Comparison of ENCODE assay signal across 9 mouse cellular contexts in genomic region chr10:62104835-62105576, GRCm38 (mm10). TPM values are rescaled to one million over a fixed set of nuclear protein-coding genes. Genes with fewer than 3 reads are reported as not detected.
DNase-seq lines count a peak whose midpoint lies in the region; ATAC-seq and TF ChIP-seq lines count a peak whose summit lies in the region.
"Had no signal": no experiment of that assay in that cellular context is flagged by ENCODE, and none has a peak within 500 bp of the region (broad histone marks: within the 10 kb centered on the region; RNA-seq: fewer than 3 reads in every experiment).

No protein-coding gene starts in this region.

- H3K9me3 ChIP-seq in neural tube, embryonic 15.5 days (replicated peaks), result no peaks in the 10 kb centered on the region
- H3K9me3 ChIP-seq in liver, postnatal 0 days (ENCODE audit: low read length), result no peaks in the 10 kb centered on the region

- H3K4me2 ChIP-seq in neural tube, embryonic 15.5 days, result no peak overlapping the region
- no peak overlapping the region for H3K4me2 ChIP-seq in liver, postnatal 0 days (ENCODE audit: low read depth, low read length)

- peak; percentile 80 for TF ChIP-seq CTCF in liver, postnatal 0 days (IDR thresholded peaks at IDR 0.05; ENCODE audit: low read depth)

- H3K4me1 ChIP-seq in neural tube, embryonic 15.5 days, result peaks cover 31% of the 10 kb centered on the region
- no peaks in the 10 kb centered on the region for H3K4me1 ChIP-seq in liver, postnatal 0 days (ENCODE audit: insufficient read depth)

- peak; percentile 72 for DNase-seq in neural tube, embryonic 10.5 days (ENCODE audit: extremely low spot score, low spot score)
- DNase-seq in adrenal gland, adult 2 months, result peak; percentile 55
- DNase-seq in embryo, embryonic 10 days (ENCODE audit: low spot score), result peak; percentile 81
- peak; percentile 82 for DNase-seq in kidney, postnatal 10 days
- peak; percentile 70 for DNase-seq in liver, postnatal 0 days
- peak; percentile 83 for DNase-seq in right cerebral cortex, postnatal 4 days
- DNase-seq in yolk sac, embryonic 10.5 days (ENCODE audit: low spot score), result peak; percentile 30

- H3K4me3 ChIP-seq in neural tube, embryonic 15.5 days (replicated peaks), result no peak overlapping the region
- no peak overlapping the region for H3K4me3 ChIP-seq in liver, postnatal 0 days (ENCODE audit: low read depth, low read length)

- 34% methylated on average over 7 of the region's 7 CpGs for WGBS in neural tube, embryonic 15.5 days
- WGBS in liver, postnatal 0 days (ENCODE audit: insufficient replicate concordance), result 19% methylated on average over 7 of the region's 7 CpGs

- no peak overlapping the region for H3K27ac ChIP-seq in neural tube, embryonic 15.5 days (replicated peaks)
- no peak overlapping the region for H3K27ac ChIP-seq in liver, postnatal 0 days (ENCODE audit: low read depth)

- no peak overlapping the region for H3K9ac ChIP-seq in neural tube, embryonic 15.5 days (replicated peaks)
- H3K9ac ChIP-seq in liver, postnatal 0 days (replicated peaks), result no peak overlapping the region

- no peak for TF ChIP-seq EP300 in liver, postnatal 0 days (IDR thresholded peaks at IDR 0.05; ENCODE audit: low read depth)

- peaks cover 4% of the 10 kb centered on the region; the same call in 1 of the 2 replicates for H3K36me3 ChIP-seq in neural tube, embryonic 15.5 days
- no peaks in the 10 kb centered on the region for H3K36me3 ChIP-seq in liver, postnatal 0 days (replicated peaks; ENCODE audit: insufficient read depth, low read length)

- no peak for ATAC-seq in neural tube, embryonic 15.5 days (ENCODE audit: low FRiP score)
- ATAC-seq in liver, postnatal 0 days, result no peak

- peaks cover 22% of the 10 kb centered on the region for H3K27me3 ChIP-seq in neural tube, embryonic 15.5 days (replicated peaks)
- peaks cover 17% of the 10 kb centered on the region for H3K27me3 ChIP-seq in liver, postnatal 0 days (ENCODE audit: insufficient read depth, low read length)

RNA-seq across cellular contexts. Expression of gene Neurog3, which starts 27.9 kb away (rescaled TPM):
- polyA plus RNA-seq in neural tube, embryonic 15.5 days (2015; fragmentation: Nextera tagmentation; extraction: Ambion mirVana), result 0.35 and 0.68 TPM in 2 replicates
- not detected for total RNA-seq in adrenal gland, adult 2 months (2021)
- 0.07 TPM in 1 of 2 replicates, not detected in the other for polyA plus RNA-seq in adrenal gland, adult 2 months (2012; rRNA removed)
- polyA plus RNA-seq in liver, postnatal 0 days (2015; fragmentation: Nextera tagmentation; extraction: Ambion mirVana), result not detected in 2 replicates
- polyA plus RNA-seq: heart, embryonic 14.5 days had no signal

RNA-seq across cellular contexts. Expression of gene Fam241b, which starts 38.7 kb away (rescaled TPM):
- polyA plus RNA-seq in neural tube, embryonic 15.5 days (2015; fragmentation: Nextera tagmentation; extraction: Ambion mirVana), result 114 and 139 TPM in 2 replicates
- total RNA-seq in adrenal gland, adult 2 months (2021), result 1 to 10 TPM; 4.1 to 5.6 TPM
- 5.6 and 7.4 TPM in 2 replicates for polyA plus RNA-seq in adrenal gland, adult 2 months (2012; rRNA removed)
- polyA plus RNA-seq in liver, postnatal 0 days (2015; fragmentation: Nextera tagmentation; extraction: Ambion mirVana), result 0.64 and 0.69 TPM in 2 replicates

Comparison
In these comparisons a context has a peak if more than half of its experiments do, and no peak if none do; other contexts are left out.
1. DNase-seq: peak in every context shown above with its lines; median percentile 83 in right cerebral cortex, postnatal 4 days; 82 in kidney, postnatal 10 days; 81 in embryo, embryonic 10 days; 72 in neural tube, embryonic 10.5 days; 70 in liver, postnatal 0 days; 55 in adrenal gland, adult 2 months; 30 in yolk sac, embryonic 10.5 days.
2. RNA of gene Fam241b, which starts 38.7 kb away (polyA plus RNA-seq): 114 to 139 TPM in neural tube, embryonic 15.5 days; 5.6 to 7.4 TPM in adrenal gland, adult 2 months and 0.64 to 0.69 TPM in liver, postnatal 0 days; every median in the first group is over 10 times any median in the second.